ENCODE assay signal across 12 mouse cellular contexts in genomic region chr15:101180363-101181105, GRCm38 (mm10). TPM values are rescaled to one million over a fixed set of nuclear protein-coding genes. Genes with fewer than 3 reads are reported as not detected.
A peak's percentile ranks its signal among the peaks of the same experiment; 100 is the strongest.
DNase-seq lines count a peak whose midpoint lies in the region; ATAC-seq and TF ChIP-seq lines count a peak whose summit lies in the region.
"Had no signal": no experiment of that assay in that cellular context is flagged by ENCODE, and none has a peak within 500 bp of the region (broad histone marks: within the 10 kb centered on the region; RNA-seq: fewer than 3 reads in every experiment).

No protein-coding gene starts in this region.

- no peaks in the 10 kb centered on the region for H3K27me3 ChIP-seq in lung, postnatal 0 days (replicated peaks; ENCODE audit: insufficient read depth, low read length)
- H3K27me3 ChIP-seq in forebrain, embryonic 10.5 days (ENCODE audit: poor library complexity, severe bottlenecking) = no peaks in the 10 kb centered on the region
- H3K27me3 ChIP-seq in cerebellum, adult 2 months (ENCODE audit: control insufficient read depth, insufficient read depth, low read length) = no peaks in the 10 kb centered on the region
- H3K27me3 ChIP-seq: forebrain, embryonic 13.5 days had no signal

- H3K36me3 ChIP-seq in lung, postnatal 0 days (ENCODE audit: insufficient read depth, low read length) = no peaks in the 10 kb centered on the region
- H3K36me3 ChIP-seq in forebrain, embryonic 10.5 days (replicated peaks) = peaks cover 26% of the 10 kb centered on the region

- TF ChIP-seq EP300 in lung, postnatal 0 days (IDR thresholded peaks at IDR 0.05) = no peak

- no peaks in the 10 kb centered on the region for H3K9me3 ChIP-seq in lung, postnatal 0 days (ENCODE audit: low read length)
- no peaks in the 10 kb centered on the region; the same call in 1 of the 2 replicates for H3K9me3 ChIP-seq in forebrain, embryonic 10.5 days
- H3K9me3 ChIP-seq: forebrain, embryonic 13.5 days had no signal

- H3K4me1 ChIP-seq in lung, postnatal 0 days (ENCODE audit: insufficient read depth, low read depth, low read length) = peaks cover 42% of the 10 kb centered on the region; the same call in 1 of the 2 replicates
- H3K4me1 ChIP-seq in forebrain, embryonic 10.5 days = peaks cover 65% of the 10 kb centered on the region
- H3K4me1 ChIP-seq in cerebellum, adult 2 months (ENCODE audit: control insufficient read depth, insufficient read depth, low read length) = peaks cover 35% of the 10 kb centered on the region

- peak; percentile 8 for DNase-seq in cerebellum, adult 11-12 months
- DNase-seq in cerebellum, adult 9-10 months = no peak
- DNase-seq in lung, postnatal 0 days (ENCODE audit: low spot score) = no peak
- no peak for DNase-seq in lung, postnatal 14 days
- DNase-seq in T-cell, adult 2 months (ENCODE audit: low spot score) = peak; percentile 64
- DNase-seq in naive thymus-derived CD4-positive, alpha-beta T cell, adult 2 months (ENCODE audit: low read depth) = peak; percentile 76
- DNase-seq in forebrain, embryonic 10.5 days (ENCODE audit: extremely low spot score, low spot score) = no peak
- DNase-seq in cerebellum, adult 2 months = no peak
- DNase-seq: adrenal gland, postnatal 25 days; liver, embryonic 13.5 days; midbrain, embryonic 14.5 days had no signal

- H3K9ac ChIP-seq in lung, postnatal 0 days (replicated peaks; ENCODE audit: low read depth) = no peak overlapping the region
- H3K9ac ChIP-seq: liver, embryonic 13.5 days had no signal

- no peak overlapping the region for H3K4me3 ChIP-seq in lung, postnatal 0 days (ENCODE audit: low read depth, low read length)
- H3K4me3 ChIP-seq in forebrain, embryonic 10.5 days = no peak overlapping the region
- H3K4me3 ChIP-seq in cerebellum, adult 2 months (replicated peaks; ENCODE audit: insufficient read depth, low read depth, low read length) = no peak overlapping the region
- H3K4me3 ChIP-seq: forebrain, embryonic 13.5 days; liver, embryonic 13.5 days had no signal

- no peak for TF ChIP-seq CTCF in lung, postnatal 0 days (IDR thresholded peaks at IDR 0.05)
- no peak for TF ChIP-seq CTCF in cerebellum, adult 2 months (IDR thresholded peaks at IDR 0.05; ENCODE audit: borderline replicate concordance, insufficient read depth, low read depth, low read length)

- no peak overlapping the region for H3K4me2 ChIP-seq in lung, postnatal 0 days (replicated peaks; ENCODE audit: low read depth, low read length)
- H3K4me2 ChIP-seq: forebrain, embryonic 13.5 days; liver, embryonic 13.5 days had no signal

- no peak for ATAC-seq in lung, postnatal 0 days
- ATAC-seq: forebrain, embryonic 13.5 days had no signal

- WGBS in lung, postnatal 0 days = 44% methylated on average over 15 of the region's 15 CpGs
- 83% methylated on average over 15 of the region's 15 CpGs for WGBS in forebrain, embryonic 10.5 days
- 60% methylated on average over 15 of the region's 15 CpGs for WGBS in cerebellum, adult 2 months

- no peak for TF ChIP-seq POLR2A in cerebellum, adult 2 months (IDR thresholded peaks at IDR 0.05; ENCODE audit: borderline replicate concordance, insufficient read depth, low read length)

- 0 out of 2 replicates have a peak overlapping the region, but pooled peaks have one; percentile 21 for H3K27ac ChIP-seq in lung, postnatal 0 days (ENCODE audit: low read length)
- no peak overlapping the region for H3K27ac ChIP-seq in forebrain, embryonic 10.5 days
- H3K27ac ChIP-seq in cerebellum, adult 2 months (ENCODE audit: insufficient read depth, low read length) = no peak overlapping the region
- H3K27ac ChIP-seq: forebrain, embryonic 13.5 days; liver, embryonic 13.5 days had no signal

RNA-seq across cellular contexts. Expression of gene Acvr1b, which starts 6.7 kb away (rescaled TPM):
- 6.6 and 7.4 TPM in 2 replicates for polyA plus RNA-seq in lung, postnatal 0 days (2015; fragmentation: Nextera tagmentation; extraction: Ambion mirVana)
- 5.8 TPM in 2 replicates for polyA plus RNA-seq in forebrain, embryonic 10.5 days (2016; fragmentation: Nextera tagmentation; extraction: Ambion mirVana)
- 54.5 and 55.2 TPM in 2 replicates for polyA plus RNA-seq in cerebellum, adult 2 months (2012; rRNA removed)

RNA-seq across cellular contexts. Expression of gene Grasp, which starts 43.5 kb away (rescaled TPM):
- 8.2 and 8.6 TPM in 2 replicates for polyA plus RNA-seq in lung, postnatal 0 days (2015; fragmentation: Nextera tagmentation; extraction: Ambion mirVana)
- 2.6 and 4.1 TPM in 2 replicates for polyA plus RNA-seq in forebrain, embryonic 10.5 days (2016; fragmentation: Nextera tagmentation; extraction: Ambion mirVana)
- polyA plus RNA-seq in cerebellum, adult 2 months (2012; rRNA removed) = 5.0 and 5.3 TPM in 2 replicates

RNA-seq across cellular contexts. Expression of gene Acvrl1, which starts 52.2 kb away (rescaled TPM):
- polyA plus RNA-seq in lung, postnatal 0 days (2015; fragmentation: Nextera tagmentation; extraction: Ambion mirVana) = 159 and 168 TPM in 2 replicates
- 8.0 and 8.1 TPM in 2 replicates for polyA plus RNA-seq in forebrain, embryonic 10.5 days (2016; fragmentation: Nextera tagmentation; extraction: Ambion mirVana)
- 15.3 and 17.2 TPM in 2 replicates for polyA plus RNA-seq in cerebellum, adult 2 months (2012; rRNA removed)

Comparison
In these comparisons a context has a peak if more than half of its experiments do, and no peak if none do; other contexts are left out.
1. DNase-seq: peak in cerebellum, adult 11-12 months (single experiment), T-cell, adult 2 months (single experiment) and naive thymus-derived CD4-positive, alpha-beta T cell, adult 2 months (single experiment); none in cerebellum, adult 9-10 months (single experiment), lung, postnatal 0 days (single experiment), lung, postnatal 14 days (single experiment), forebrain, embryonic 10.5 days (single experiment) and cerebellum, adult 2 months (0 of 2).